Mouse (Mus musculus): Measurements from ENCODE around the gene Dao. TPM values are rescaled to one million over a fixed set of nuclear protein-coding genes. Genes with fewer than 3 reads are reported as not detected.

The Dao gene
- polyA plus RNA-seq, 1 experiment from 2014 or later = 0.15 TPM

DNA sequence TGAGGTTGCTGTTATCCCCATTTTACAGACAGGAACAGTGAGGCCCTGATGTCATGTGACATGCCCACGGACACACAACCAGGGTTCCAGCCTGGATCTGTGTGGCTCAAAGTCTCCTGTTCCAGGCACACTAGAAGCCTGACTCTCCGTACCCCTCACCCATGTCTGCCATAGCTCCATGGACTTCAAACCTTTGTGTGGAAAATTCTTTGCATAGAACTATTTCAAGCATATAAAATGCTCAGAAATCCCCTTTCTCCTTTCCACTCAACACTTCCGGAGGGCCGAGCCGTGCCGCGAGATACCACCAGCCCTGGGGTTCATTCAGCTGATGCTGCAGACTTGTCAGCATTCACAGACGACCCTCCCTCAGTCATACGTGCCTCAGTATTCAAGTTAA lies 64.0 kb downstream of the Dao start:
- H3K9ac ChIP-seq (ENCODE audit: low read length) = no peak overlapping the region
- no peaks in the 10 kb centered on the region for H3K9me3 ChIP-seq (ENCODE audit: control insufficient read depth, low read length)
- 85% methylated on average over 9 of the region's 9 CpGs for WGBS
- H3K4me3 ChIP-seq (ENCODE audit: low read depth, low read length) = no peak overlapping the region
- TF ChIP-seq CTCF (IDR thresholded peaks at IDR 0.05; ENCODE audit: low read depth) (no peak), EP300 (optimal IDR thresholded peaks at IDR 0.05) (no peak)
- no peak for ATAC-seq (ENCODE audit: low FRiP score, low TSS enrichment)
- no peak overlapping the region for H3K4me2 ChIP-seq (replicated peaks; ENCODE audit: low read depth)
- H3K27ac ChIP-seq (replicated peaks) = no peak overlapping the region
- no peak for DNase-seq (ENCODE audit: low spot score)
- H3K4me1 ChIP-seq (replicated peaks; ENCODE audit: control insufficient read depth, insufficient read depth) = no peaks in the 10 kb centered on the region
- H3K27me3 ChIP-seq (ENCODE audit: control insufficient read depth, insufficient read depth, low read length) = no peaks in the 10 kb centered on the region
- H3K36me3 ChIP-seq (ENCODE audit: control insufficient read depth, insufficient read depth, low read length) = no peaks in the 10 kb centered on the region

DNA sequence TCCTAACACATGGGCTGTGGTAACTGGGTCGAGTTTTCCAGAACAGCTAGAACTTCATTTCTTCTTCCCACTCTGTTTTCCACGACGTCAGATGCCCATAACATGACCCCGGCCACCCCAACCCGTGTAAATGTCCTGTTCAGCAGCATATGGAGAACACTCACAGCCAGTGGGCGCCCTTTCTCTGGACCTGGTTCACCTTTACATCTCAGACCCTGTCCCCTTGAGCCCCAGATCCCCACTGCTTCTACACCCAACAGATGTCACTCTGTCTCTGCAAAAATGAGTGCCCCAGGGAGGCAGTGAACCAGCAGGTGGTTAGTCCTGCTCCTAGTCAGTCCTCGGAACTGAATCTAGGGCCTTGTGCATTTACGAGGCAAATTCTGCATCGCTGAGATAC lies 64.5 kb downstream of the Dao start:
- H3K9me3 ChIP-seq (ENCODE audit: control insufficient read depth, low read length) = no peaks in the 10 kb centered on the region
- H3K4me1 ChIP-seq (replicated peaks; ENCODE audit: control insufficient read depth, insufficient read depth) = no peaks in the 10 kb centered on the region
- ATAC-seq (ENCODE audit: low FRiP score, low TSS enrichment) = no peak
- H3K4me3 ChIP-seq (ENCODE audit: low read depth, low read length) = no peak overlapping the region
- no peaks in the 10 kb centered on the region for H3K36me3 ChIP-seq (ENCODE audit: control insufficient read depth, insufficient read depth, low read length)
- no peak overlapping the region for H3K4me2 ChIP-seq (replicated peaks; ENCODE audit: low read depth)
- TF ChIP-seq EP300 (optimal IDR thresholded peaks at IDR 0.05) (no peak), CTCF (IDR thresholded peaks at IDR 0.05; ENCODE audit: low read depth) (no peak)
- H3K9ac ChIP-seq (ENCODE audit: low read length) = no peak overlapping the region
- no peak for DNase-seq (ENCODE audit: low spot score)
- 71% methylated on average over 9 of the region's 9 CpGs for WGBS
- no peak overlapping the region for H3K27ac ChIP-seq (replicated peaks)
- no peaks in the 10 kb centered on the region for H3K27me3 ChIP-seq (ENCODE audit: control insufficient read depth, insufficient read depth, low read length)

DNA sequence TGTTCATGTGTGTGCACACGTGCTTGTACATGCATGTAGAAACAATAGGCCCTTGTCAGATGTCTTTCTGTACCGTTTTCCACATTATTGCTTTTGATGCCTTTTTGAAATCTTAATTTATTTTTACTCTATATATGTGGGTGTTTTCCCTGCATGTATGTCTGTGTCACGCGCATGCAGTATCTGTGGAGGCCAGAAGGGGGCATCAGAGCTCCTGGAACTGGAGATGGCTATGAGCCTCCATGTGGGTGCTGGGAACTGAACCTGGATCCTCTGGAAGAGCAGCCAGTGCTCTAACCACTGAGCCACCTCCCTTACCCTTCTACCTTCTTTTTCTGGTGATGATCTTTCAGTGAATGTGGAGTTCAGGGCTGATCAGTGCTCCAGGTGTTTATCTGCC lies 67.4 kb downstream of the Dao start:
- TF ChIP-seq EP300 (optimal IDR thresholded peaks at IDR 0.05) (no peak), CTCF (IDR thresholded peaks at IDR 0.05; ENCODE audit: low read depth) (peak; percentile 17; the same call in 1 of the 2 replicates)
- H3K4me1 ChIP-seq (replicated peaks; ENCODE audit: control insufficient read depth, insufficient read depth) = no peaks in the 10 kb centered on the region
- DNase-seq (ENCODE audit: low spot score) (no peak), ATAC-seq (ENCODE audit: low FRiP score, low TSS enrichment) (no peak)
- no peaks in the 10 kb centered on the region for H3K36me3 ChIP-seq (ENCODE audit: control insufficient read depth, insufficient read depth, low read length)
- no peaks in the 10 kb centered on the region for H3K9me3 ChIP-seq (ENCODE audit: control insufficient read depth, low read length)
- H3K9ac ChIP-seq (ENCODE audit: low read length) = no peak overlapping the region
- no peak overlapping the region for H3K4me3 ChIP-seq (ENCODE audit: low read depth, low read length)
- H3K27me3 ChIP-seq (ENCODE audit: control insufficient read depth, insufficient read depth, low read length) = no peaks in the 10 kb centered on the region
- WGBS = 91% methylated on average over 4 of the region's 4 CpGs
- H3K4me2 ChIP-seq (replicated peaks; ENCODE audit: low read depth) = no peak overlapping the region
- no peak overlapping the region for H3K27ac ChIP-seq (replicated peaks)

DNA sequence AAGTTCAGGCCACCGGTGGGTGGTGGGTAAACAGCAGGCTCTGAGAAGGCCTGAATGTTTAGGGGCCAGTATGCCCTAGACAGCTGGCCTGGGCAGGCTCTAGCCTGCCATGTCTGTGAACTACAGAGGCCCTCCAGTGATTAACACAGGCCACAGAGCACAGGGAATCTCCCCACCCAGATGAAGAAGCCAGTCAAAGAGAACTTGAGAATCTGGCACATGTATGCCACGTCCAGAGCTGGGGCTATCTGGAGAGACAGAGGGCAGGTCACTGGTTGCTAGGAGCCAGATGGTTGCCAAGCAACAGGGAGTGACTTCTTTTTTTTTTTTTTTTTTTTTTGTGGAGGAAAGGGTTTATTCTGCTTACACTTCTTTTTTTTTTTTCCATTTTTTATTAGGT lies 68.8 kb downstream of the Dao start:
- Histone ChIP-seq H3K27me3 (ENCODE audit: control insufficient read depth, insufficient read depth, low read length) (no peaks in the 10 kb centered on the region), H3K9ac (ENCODE audit: low read length) (no peak overlapping the region), H3K4me3 (ENCODE audit: low read depth, low read length) (no peak overlapping the region), H3K4me2 (replicated peaks; ENCODE audit: low read depth) (no peak overlapping the region), H3K9me3 (ENCODE audit: control insufficient read depth, low read length) (no peaks in the 10 kb centered on the region), H3K36me3 (ENCODE audit: control insufficient read depth, insufficient read depth, low read length) (no peaks in the 10 kb centered on the region), H3K4me1 (replicated peaks; ENCODE audit: control insufficient read depth, insufficient read depth) (no peaks in the 10 kb centered on the region), H3K27ac (replicated peaks) (no peak overlapping the region)
- no peak for TF ChIP-seq EP300 (optimal IDR thresholded peaks at IDR 0.05)
- no peak for TF ChIP-seq CTCF (IDR thresholded peaks at IDR 0.05; ENCODE audit: low read depth)
- no peak for ATAC-seq (ENCODE audit: low FRiP score, low TSS enrichment)
- DNase-seq (ENCODE audit: low spot score) = no peak
- 40% methylated on average over 2 of the region's 2 CpGs for WGBS

Other genes with a start within 250 kb of the Dao start
- 10.4 and 11.2 TPM in 2 replicates for gene Sart3, start 231.2 kb upstream of the Dao start, polyA plus RNA-seq (2015; fragmentation: Nextera tagmentation; extraction: Ambion mirVana)
- 154 and 166 TPM in 2 replicates for gene Iscu, start 231.0 kb upstream of the Dao start, polyA plus RNA-seq (2015; fragmentation: Nextera tagmentation; extraction: Ambion mirVana)
- gene Tmem119, start 203.2 kb upstream of the Dao start, polyA plus RNA-seq (2015; fragmentation: Nextera tagmentation; extraction: Ambion mirVana) = 35.3 and 36.6 TPM in 2 replicates
- 2.0 and 2.6 TPM in 2 replicates for gene Selplg, start 171.1 kb upstream of the Dao start, polyA plus RNA-seq (2015; fragmentation: Nextera tagmentation; extraction: Ambion mirVana)
- 91.6 and 93.6 TPM in 2 replicates for gene Coro1c, start 94.9 kb upstream of the Dao start, polyA plus RNA-seq (2015; fragmentation: Nextera tagmentation; extraction: Ambion mirVana)
- gene Ssh1, start 9.8 kb upstream of the Dao start, polyA plus RNA-seq (2015; fragmentation: Nextera tagmentation; extraction: Ambion mirVana) = 5.0 and 5.3 TPM in 2 replicates
- 5.3 and 5.7 TPM in 2 replicates for gene Usp30, start 61.8 kb downstream of the Dao start, polyA plus RNA-seq (2015; fragmentation: Nextera tagmentation; extraction: Ambion mirVana)
- gene Svop, start 87.9 kb downstream of the Dao start, polyA plus RNA-seq (2015; fragmentation: Nextera tagmentation; extraction: Ambion mirVana) = 1.1 and 1.2 TPM in 2 replicates
- gene Alkbh2, start 124.5 kb downstream of the Dao start, polyA plus RNA-seq (2015; fragmentation: Nextera tagmentation; extraction: Ambion mirVana) = 6.2 and 6.9 TPM in 2 replicates
- gene Ung, start 126.7 kb downstream of the Dao start, polyA plus RNA-seq (2015; fragmentation: Nextera tagmentation; extraction: Ambion mirVana) = 15.1 and 16.2 TPM in 2 replicates
- 1.3 and 1.4 TPM in 2 replicates for gene Acacb, start 142.8 kb downstream of the Dao start, polyA plus RNA-seq (2015; fragmentation: Nextera tagmentation; extraction: Ambion mirVana)